Mouse (Mus musculus): ENCODE results near the gene Zfhx3. TPM values are rescaled to one million over a fixed set of nuclear protein-coding genes. Genes with fewer than 3 reads are reported as not detected.

The Zfhx3 gene
- polyA plus RNA-seq, 1 experiment from 2014 or later = 15.0 TPM

- Histone ChIP-seq H3K27ac (peak overlapping the region; percentile 42), H3K4me3 (no peak overlapping the region), H3K36me3 (peaks cover 4% of the 10 kb centered on the region; the same call in 1 of the 2 replicates), H3K27me3 (no peaks in the 10 kb centered on the region), H3K4me2 (no peak overlapping the region), H3K4me1 (peaks cover 35% of the 10 kb centered on the region), H3K9me3 (no peaks in the 10 kb centered on the region), H3K9ac (no peak overlapping the region)
- 60% methylated on average over 14 of the region's 14 CpGs for WGBS
- no peak for ATAC-seq (ENCODE audit: borderline replicate concordance, extremely low read depth, low FRiP score, low TSS enrichment)
Measured at GRCm38 (mm10) chr8:108868259-108869090, 926.0 kb downstream of the Zfhx3 start.

GRCm38 (mm10) chr8:108869420-108869819, 927.0 kb downstream of the Zfhx3 start:
- peaks cover 35% of the 10 kb centered on the region for H3K4me1 ChIP-seq

GRCm38 (mm10) chr8:108869935-108870334, 927.5 kb downstream of the Zfhx3 start:
- no peak overlapping the region for H3K4me2 ChIP-seq
- H3K27ac ChIP-seq = no peak overlapping the region
- H3K4me3 ChIP-seq = no peak overlapping the region
- no peaks in the 10 kb centered on the region for H3K27me3 ChIP-seq
- 31% methylated on average over 5 of the region's 5 CpGs for WGBS
- peaks cover 35% of the 10 kb centered on the region for H3K4me1 ChIP-seq
- H3K36me3 ChIP-seq = peaks cover 3% of the 10 kb centered on the region; the same call in 1 of the 2 replicates
- ATAC-seq (ENCODE audit: borderline replicate concordance, extremely low read depth, low FRiP score, low TSS enrichment) = no peak
- H3K9me3 ChIP-seq = no peaks in the 10 kb centered on the region
- no peak overlapping the region for H3K9ac ChIP-seq

More at GRCm38 (mm10) chr8:108869420-108869819, 927.0 kb downstream of the Zfhx3 start:
- 65% methylated on average over 3 of the region's 3 CpGs for WGBS
- Histone ChIP-seq H3K9ac (no peak overlapping the region), H3K27ac (no peak overlapping the region), H3K4me2 (no peak overlapping the region), H3K36me3 (peaks cover 3% of the 10 kb centered on the region; the same call in 1 of the 2 replicates), H3K27me3 (no peaks in the 10 kb centered on the region), H3K9me3 (no peaks in the 10 kb centered on the region), H3K4me3 (no peak overlapping the region)
- no peak for ATAC-seq (ENCODE audit: borderline replicate concordance, extremely low read depth, low FRiP score, low TSS enrichment)

GRCm38 (mm10) chr8:108870371-108870770, 927.9 kb downstream of the Zfhx3 start:
- no peak overlapping the region for H3K27ac ChIP-seq

GRCm38 (mm10) chr8:108875722-108876121, 933.3 kb downstream of the Zfhx3 start:
- WGBS = 69% methylated on average over 5 of the region's 5 CpGs
- no peaks in the 10 kb centered on the region for H3K27me3 ChIP-seq
- no peak overlapping the region for H3K4me2 ChIP-seq
- peaks cover 11% of the 10 kb centered on the region for H3K4me1 ChIP-seq
- H3K27ac ChIP-seq = no peak overlapping the region
- ATAC-seq (ENCODE audit: borderline replicate concordance, extremely low read depth, low FRiP score, low TSS enrichment) = no peak
- peaks cover 3% of the 10 kb centered on the region; the same call in 1 of the 2 replicates for H3K36me3 ChIP-seq
- H3K9ac ChIP-seq = no peak overlapping the region
- H3K4me3 ChIP-seq = no peak overlapping the region
- no peaks in the 10 kb centered on the region for H3K9me3 ChIP-seq

More at GRCm38 (mm10) chr8:108870371-108870770, 927.9 kb downstream of the Zfhx3 start:
- peaks cover 3% of the 10 kb centered on the region; the same call in 1 of the 2 replicates for H3K36me3 ChIP-seq
- no peak overlapping the region for H3K4me2 ChIP-seq
- no peaks in the 10 kb centered on the region for H3K27me3 ChIP-seq
- H3K4me3 ChIP-seq = no peak overlapping the region
- no peaks in the 10 kb centered on the region for H3K9me3 ChIP-seq
- H3K4me1 ChIP-seq = peaks cover 35% of the 10 kb centered on the region
- ATAC-seq (ENCODE audit: borderline replicate concordance, extremely low read depth, low FRiP score, low TSS enrichment) = no peak
- H3K9ac ChIP-seq = no peak overlapping the region
- WGBS = 82% methylated on average over 3 of the region's 3 CpGs

GRCm38 (mm10) chr8:108880101-108880500, 937.7 kb downstream of the Zfhx3 start:
- Histone ChIP-seq H3K4me1 (peaks cover 15% of the 10 kb centered on the region), H3K4me3 (no peak overlapping the region), H3K27ac (no peak overlapping the region), H3K9me3 (no peaks in the 10 kb centered on the region), H3K9ac (no peak overlapping the region), H3K27me3 (no peaks in the 10 kb centered on the region), H3K4me2 (no peak overlapping the region), H3K36me3 (no peaks in the 10 kb centered on the region)
- no peak for ATAC-seq (ENCODE audit: borderline replicate concordance, extremely low read depth, low FRiP score, low TSS enrichment)
- 72% methylated on average over 6 of the region's 6 CpGs for WGBS

GRCm38 (mm10) chr8:108881336-108881735, 938.9 kb downstream of the Zfhx3 start:
- Histone ChIP-seq H3K4me3 (no peak overlapping the region), H3K9me3 (no peaks in the 10 kb centered on the region), H3K27ac (no peak overlapping the region), H3K4me2 (no peak overlapping the region), H3K27me3 (no peaks in the 10 kb centered on the region), H3K36me3 (no peaks in the 10 kb centered on the region), H3K4me1 (peaks cover 28% of the 10 kb centered on the region), H3K9ac (no peak overlapping the region)
- 89% methylated on average over 7 of the region's 7 CpGs for WGBS
- no peak for ATAC-seq (ENCODE audit: borderline replicate concordance, extremely low read depth, low FRiP score, low TSS enrichment)

GRCm38 (mm10) chr8:108882073-108882472, 939.6 kb downstream of the Zfhx3 start:
- 77% methylated on average over 9 of the region's 9 CpGs for WGBS
- Histone ChIP-seq H3K4me1 (peaks cover 35% of the 10 kb centered on the region), H3K9me3 (no peaks in the 10 kb centered on the region), H3K27ac (no peak overlapping the region), H3K36me3 (no peaks in the 10 kb centered on the region), H3K9ac (no peak overlapping the region), H3K4me2 (no peak overlapping the region), H3K27me3 (no peaks in the 10 kb centered on the region), H3K4me3 (no peak overlapping the region)
- ATAC-seq (ENCODE audit: borderline replicate concordance, extremely low read depth, low FRiP score, low TSS enrichment) = no peak

DNA sequence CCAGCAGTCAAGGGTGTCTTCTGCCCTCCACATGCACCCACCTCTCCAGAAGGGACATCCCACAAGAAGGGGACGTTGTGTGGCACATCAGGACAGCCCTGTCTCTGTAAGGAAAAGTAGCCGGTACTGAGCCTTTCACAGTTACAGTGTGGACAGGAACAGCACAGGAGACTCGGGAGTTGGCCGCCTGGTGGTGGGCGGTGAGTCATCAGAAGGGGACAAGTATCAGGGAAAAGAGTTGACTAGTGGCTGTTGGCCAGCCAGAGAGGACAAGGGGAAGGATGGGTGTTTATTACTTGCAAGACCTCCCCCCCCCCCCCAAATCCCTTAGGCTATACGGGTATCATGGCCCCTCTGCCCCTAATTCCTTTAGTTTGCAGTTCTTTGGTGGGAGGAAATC, 940.9 kb downstream of the Zfhx3 start:
- ATAC-seq (ENCODE audit: borderline replicate concordance, extremely low read depth, low FRiP score, low TSS enrichment) = no peak
- no peak overlapping the region for H3K4me2 ChIP-seq
- H3K27ac ChIP-seq = no peak overlapping the region
- no peaks in the 10 kb centered on the region for H3K9me3 ChIP-seq
- peaks cover 40% of the 10 kb centered on the region for H3K4me1 ChIP-seq
- WGBS = 62% methylated on average over 6 of the region's 6 CpGs
- H3K4me3 ChIP-seq = no peak overlapping the region
- no peak overlapping the region for H3K9ac ChIP-seq
- no peaks in the 10 kb centered on the region for H3K27me3 ChIP-seq
- H3K36me3 ChIP-seq = no peaks in the 10 kb centered on the region

DNA sequence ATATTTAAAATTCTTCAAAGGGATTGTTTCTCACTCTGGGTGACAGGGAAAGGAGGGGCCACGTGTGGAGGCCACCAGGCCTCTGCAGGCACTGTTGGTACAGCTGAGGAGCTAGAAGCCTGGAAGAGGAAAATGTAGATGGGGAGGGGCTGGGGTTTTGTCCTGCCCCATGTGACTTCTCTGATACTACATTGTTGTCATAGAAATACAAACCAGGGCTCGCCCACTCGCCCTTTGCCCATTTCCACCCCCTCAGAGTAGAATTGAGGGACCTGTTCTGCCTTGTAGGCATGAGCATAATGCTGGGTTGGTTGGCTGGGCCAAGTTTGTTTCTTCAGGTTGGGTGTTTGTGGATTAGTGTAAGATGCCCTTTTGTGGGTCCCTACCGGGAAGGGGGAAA, 942.5 kb downstream of the Zfhx3 start:
- no peak for ATAC-seq (ENCODE audit: borderline replicate concordance, extremely low read depth, low FRiP score, low TSS enrichment)
- Histone ChIP-seq H3K4me2 (no peak overlapping the region), H3K27ac (peak overlapping the region; percentile 76), H3K9me3 (no peaks in the 10 kb centered on the region), H3K36me3 (no peaks in the 10 kb centered on the region), H3K27me3 (no peaks in the 10 kb centered on the region), H3K9ac (no peak overlapping the region), H3K4me3 (no peak overlapping the region), H3K4me1 (peaks cover 42% of the 10 kb centered on the region)
- WGBS = 52% methylated on average over 4 of the region's 4 CpGs

- 58% methylated on average over 14 of the region's 14 CpGs for WGBS
- Histone ChIP-seq H3K36me3 (no peaks in the 10 kb centered on the region), H3K27me3 (no peaks in the 10 kb centered on the region), H3K9me3 (no peaks in the 10 kb centered on the region), H3K4me1 (peaks cover 39% of the 10 kb centered on the region), H3K9ac (no peak overlapping the region), H3K4me2 (no peak overlapping the region), H3K27ac (peak overlapping the region; percentile 76), H3K4me3 (no peak overlapping the region)
- ATAC-seq (ENCODE audit: borderline replicate concordance, extremely low read depth, low FRiP score, low TSS enrichment) = peak; percentile 41; the same call in 1 of the 2 replicates
Measured at GRCm38 (mm10) chr8:108885450-108885849, 943.0 kb downstream of the Zfhx3 start.

DNA sequence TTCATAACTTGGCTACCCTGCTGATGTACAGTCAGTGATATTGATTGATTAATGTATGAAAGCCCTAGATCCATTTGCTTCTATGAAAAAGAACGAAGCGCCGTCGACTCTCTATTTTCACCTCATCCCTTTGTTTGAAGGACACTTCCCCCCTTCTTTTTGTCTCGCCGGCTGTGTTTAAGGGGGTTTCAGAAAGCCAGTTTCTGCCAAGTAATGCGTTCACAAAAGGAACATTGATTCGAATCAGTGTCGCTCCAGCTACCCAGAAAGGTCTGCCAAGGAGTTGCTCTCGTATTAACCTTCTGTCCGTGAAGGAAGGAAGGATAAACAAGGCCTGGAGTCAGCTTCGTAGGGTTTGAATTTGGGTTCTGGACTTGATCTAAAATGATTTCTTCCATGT, 943.4 kb downstream of the Zfhx3 start:
- peaks cover 37% of the 10 kb centered on the region for H3K4me1 ChIP-seq
- no peak overlapping the region for H3K9ac ChIP-seq
- no peak overlapping the region for H3K4me3 ChIP-seq
- H3K27me3 ChIP-seq = no peaks in the 10 kb centered on the region
- ATAC-seq (ENCODE audit: borderline replicate concordance, extremely low read depth, low FRiP score, low TSS enrichment) = no peak
- H3K9me3 ChIP-seq = no peaks in the 10 kb centered on the region
- no peaks in the 10 kb centered on the region for H3K36me3 ChIP-seq
- 53% methylated on average over 12 of the region's 12 CpGs for WGBS
- no peak overlapping the region for H3K4me2 ChIP-seq
- H3K27ac ChIP-seq = peak overlapping the region; percentile 76

Measured in lung, embryonic 15.5 days (tissue).